Mouse (Mus musculus): ENCODE data around the gene F7. TPM values are rescaled to one million over a fixed set of nuclear protein-coding genes. Genes with fewer than 3 reads are reported as not detected.

Gene F7
- polyA plus RNA-seq, 1 experiment from 2014 or later, result 0.54 TPM

DNA sequence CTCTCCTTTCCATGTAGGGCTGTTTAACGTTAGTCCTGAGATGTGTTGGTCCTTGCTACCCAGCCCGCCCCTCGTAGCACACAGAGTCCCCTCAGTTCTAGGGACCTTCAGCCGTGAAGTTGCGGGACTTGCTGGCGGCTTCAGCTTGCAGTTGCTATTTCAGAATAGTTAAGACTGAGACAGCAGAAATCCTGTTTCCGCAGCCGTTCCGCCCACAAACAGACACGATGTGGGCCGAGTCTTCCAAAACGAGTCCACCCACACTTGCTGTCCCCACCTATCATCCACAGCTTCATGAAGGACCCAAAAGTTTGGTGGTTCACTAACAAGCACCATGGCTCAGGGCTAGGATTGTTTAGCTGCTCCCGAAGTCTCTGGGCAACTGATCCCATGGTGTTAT, 40.6 kb upstream of the F7 start:
- no peak overlapping the region for H3K4me3 ChIP-seq (replicated peaks; ENCODE audit: low read length)
- 87% methylated on average over 13 of the region's 13 CpGs for WGBS

DNA sequence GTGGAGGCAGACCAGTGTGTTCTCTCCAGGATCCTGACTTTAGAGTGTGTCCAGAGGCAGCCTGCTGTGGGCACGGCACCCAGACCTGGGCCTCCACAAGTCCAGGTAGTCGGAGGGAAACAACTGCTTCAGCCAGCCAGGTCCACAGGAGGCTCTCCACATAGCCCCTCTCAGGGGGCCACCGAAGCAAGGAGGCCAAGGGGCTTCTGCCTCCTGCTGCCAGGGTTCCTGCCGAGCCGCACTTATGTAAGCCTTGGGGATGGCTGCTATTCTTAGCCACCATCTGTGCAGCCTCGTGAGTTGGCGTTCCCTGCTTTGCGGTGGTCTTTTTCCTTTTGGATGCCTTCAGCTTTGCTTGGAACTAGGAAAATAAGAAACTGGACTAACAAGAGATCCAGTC, 38.3 kb upstream of the F7 start:
- Histone ChIP-seq H3K9me3 (replicated peaks; ENCODE audit: control insufficient read depth, low read length) (no peaks in the 10 kb centered on the region), H3K9ac (ENCODE audit: low read length) (no peak overlapping the region), H3K4me1 (ENCODE audit: control insufficient read depth, insufficient read depth, low read length) (no peaks in the 10 kb centered on the region), H3K27ac (ENCODE audit: low read length) (no peak overlapping the region), H3K4me2 (ENCODE audit: low read depth, low read length) (no peak overlapping the region), H3K4me3 (replicated peaks; ENCODE audit: low read length) (no peak overlapping the region), H3K27me3 (ENCODE audit: control insufficient read depth, insufficient read depth, low read length) (no peaks in the 10 kb centered on the region), H3K36me3 (ENCODE audit: control insufficient read depth, insufficient read depth, low read length) (no peaks in the 10 kb centered on the region)
- WGBS, result 81% methylated on average over 8 of the region's 8 CpGs
- ATAC-seq (ENCODE audit: insufficient read depth, low FRiP score), result no peak

More for the DNA sequence above, 40.6 kb upstream of the F7 start:
- Histone ChIP-seq H3K27ac (ENCODE audit: low read length) (no peak overlapping the region), H3K27me3 (ENCODE audit: control insufficient read depth, insufficient read depth, low read length) (no peaks in the 10 kb centered on the region), H3K4me2 (ENCODE audit: low read depth, low read length) (no peak overlapping the region), H3K9ac (ENCODE audit: low read length) (no peak overlapping the region), H3K36me3 (ENCODE audit: control insufficient read depth, insufficient read depth, low read length) (no peaks in the 10 kb centered on the region), H3K9me3 (replicated peaks; ENCODE audit: control insufficient read depth, low read length) (0 out of 2 replicates have a peak, but pooled peaks cover 2% of the 10 kb centered on the region), H3K4me1 (ENCODE audit: control insufficient read depth, insufficient read depth, low read length) (no peaks in the 10 kb centered on the region)
- no peak for ATAC-seq (ENCODE audit: insufficient read depth, low FRiP score)

DNA sequence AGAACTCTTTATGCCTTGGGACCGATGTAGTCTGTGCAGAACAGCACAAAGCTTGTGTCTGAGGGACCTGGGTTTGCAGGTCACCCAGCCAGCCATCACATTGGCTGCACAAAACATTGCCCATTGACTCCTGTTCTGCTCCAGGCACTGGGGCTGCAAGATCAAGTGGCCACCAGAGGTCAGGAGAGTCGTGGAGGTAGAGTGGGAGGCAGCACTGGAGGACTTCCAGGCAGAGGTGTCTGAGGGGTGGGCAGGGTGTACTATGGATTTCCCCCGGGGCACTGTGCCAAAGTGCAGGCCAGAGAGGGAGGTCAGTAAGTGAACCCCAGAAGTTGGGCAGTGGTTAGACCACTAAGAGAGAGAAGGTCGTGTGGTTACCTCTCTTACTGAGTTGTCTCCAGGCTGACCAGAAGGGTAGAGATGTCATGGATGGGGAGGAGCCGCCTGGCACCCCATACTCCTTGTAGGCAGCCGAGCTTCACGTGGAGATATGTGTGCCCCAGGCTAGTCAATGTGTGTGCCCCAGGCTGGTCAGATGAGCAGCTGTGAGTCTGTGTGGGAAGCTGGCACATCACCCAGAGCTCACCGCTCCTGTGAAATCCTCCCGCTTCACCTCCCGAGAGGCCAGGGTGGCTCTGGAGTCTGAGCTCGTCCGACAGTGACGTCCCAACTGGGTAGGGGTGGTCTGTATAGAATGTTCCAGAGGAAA, 37.0 kb upstream of the F7 start:
- H3K9me3 ChIP-seq (replicated peaks; ENCODE audit: control insufficient read depth, low read length), result no peaks in the 10 kb centered on the region

DNA sequence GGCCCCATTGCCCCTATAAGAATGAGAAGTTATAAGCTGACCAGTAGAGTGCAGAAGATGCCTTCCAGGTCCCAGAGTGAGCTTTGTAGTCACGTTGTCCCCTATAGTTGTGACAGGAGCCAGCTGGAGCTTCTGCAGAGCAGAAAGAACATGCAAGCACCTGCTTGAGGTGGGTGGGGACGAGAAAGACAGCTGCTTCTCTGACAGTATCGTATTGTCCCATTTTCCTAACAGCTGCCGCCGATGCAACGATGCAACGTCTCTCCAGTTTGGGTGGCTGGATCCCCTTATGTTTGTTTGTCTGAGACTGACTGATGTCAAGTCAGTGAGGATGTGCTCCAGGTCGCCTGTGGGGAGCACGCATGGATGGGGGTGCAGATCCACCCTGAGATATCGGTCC, 34.4 kb upstream of the F7 start:
- Histone ChIP-seq H3K4me2 (ENCODE audit: low read depth, low read length) (no peak overlapping the region), H3K36me3 (ENCODE audit: control insufficient read depth, insufficient read depth, low read length) (no peaks in the 10 kb centered on the region), H3K4me1 (ENCODE audit: control insufficient read depth, insufficient read depth, low read length) (no peaks in the 10 kb centered on the region), H3K27me3 (ENCODE audit: control insufficient read depth, insufficient read depth, low read length) (no peaks in the 10 kb centered on the region), H3K9me3 (replicated peaks; ENCODE audit: control insufficient read depth, low read length) (no peaks in the 10 kb centered on the region), H3K4me3 (replicated peaks; ENCODE audit: low read length) (no peak overlapping the region), H3K27ac (ENCODE audit: low read length) (no peak overlapping the region), H3K9ac (ENCODE audit: low read length) (no peak overlapping the region)
- WGBS, result 72% methylated on average over 10 of the region's 10 CpGs
- ATAC-seq (ENCODE audit: insufficient read depth, low FRiP score), result no peak

More for the DNA sequence above, 37.0 kb upstream of the F7 start:
- Histone ChIP-seq H3K9ac (ENCODE audit: low read length) (no peak overlapping the region), H3K4me2 (ENCODE audit: low read depth, low read length) (no peak overlapping the region), H3K4me3 (replicated peaks; ENCODE audit: low read length) (no peak overlapping the region), H3K4me1 (ENCODE audit: control insufficient read depth, insufficient read depth, low read length) (no peaks in the 10 kb centered on the region), H3K36me3 (ENCODE audit: control insufficient read depth, insufficient read depth, low read length) (no peaks in the 10 kb centered on the region), H3K27me3 (ENCODE audit: control insufficient read depth, insufficient read depth, low read length) (no peaks in the 10 kb centered on the region), H3K27ac (ENCODE audit: low read length) (no peak overlapping the region)
- no peak for ATAC-seq (ENCODE audit: insufficient read depth, low FRiP score)
- WGBS, result 69% methylated on average over 13 of the region's 13 CpGs

DNA sequence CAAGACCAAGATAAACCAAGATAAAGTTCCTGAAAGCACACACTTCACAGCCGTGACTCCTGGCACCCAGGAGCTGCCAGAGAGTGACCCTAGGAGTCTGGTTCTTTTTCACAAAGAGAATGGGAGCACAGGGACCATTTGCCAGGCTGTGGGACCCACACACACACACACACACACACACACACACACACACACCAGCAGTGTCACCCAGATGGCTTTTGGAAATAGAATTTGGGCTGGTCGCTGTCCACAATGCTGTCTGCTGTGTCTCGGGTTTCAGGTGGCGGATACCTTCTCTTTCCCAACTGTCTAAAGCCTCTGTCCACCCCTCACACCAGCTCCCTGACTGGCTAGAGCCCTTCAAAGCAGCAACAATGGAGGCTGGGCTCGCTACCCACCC, 31.4 kb upstream of the F7 start:
- Histone ChIP-seq H3K36me3 (ENCODE audit: control insufficient read depth, insufficient read depth, low read length) (no peaks in the 10 kb centered on the region), H3K4me1 (ENCODE audit: control insufficient read depth, insufficient read depth, low read length) (peaks cover 4% of the 10 kb centered on the region; the same call in 1 of the 2 replicates), H3K9me3 (replicated peaks; ENCODE audit: control insufficient read depth, low read length) (no peaks in the 10 kb centered on the region), H3K9ac (ENCODE audit: low read length) (no peak overlapping the region), H3K4me3 (replicated peaks; ENCODE audit: low read length) (no peak overlapping the region), H3K27ac (ENCODE audit: low read length) (no peak overlapping the region), H3K4me2 (ENCODE audit: low read depth, low read length) (no peak overlapping the region), H3K27me3 (ENCODE audit: control insufficient read depth, insufficient read depth, low read length) (no peaks in the 10 kb centered on the region)
- no peak for ATAC-seq (ENCODE audit: insufficient read depth, low FRiP score)
- WGBS, result 81% methylated on average over 5 of the region's 5 CpGs

DNA sequence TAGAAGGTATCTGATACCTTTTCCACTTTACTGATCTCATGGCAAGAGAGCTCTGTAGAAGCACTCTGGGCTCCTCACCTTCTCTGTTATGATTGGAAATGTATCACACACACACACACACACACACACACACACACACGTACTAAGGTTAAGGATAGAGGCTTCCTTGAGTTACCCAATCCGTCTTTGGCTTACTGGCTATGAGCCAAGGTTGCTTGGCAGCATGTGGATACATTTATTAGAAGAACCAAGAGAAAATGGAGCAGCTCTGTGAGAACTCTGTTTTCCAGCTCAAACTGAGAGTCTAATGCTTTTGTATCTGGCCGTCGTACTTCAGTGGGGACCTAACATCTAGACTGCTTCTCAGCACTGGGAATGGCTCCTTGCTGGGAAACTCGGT, 30.4 kb upstream of the F7 start:
- Histone ChIP-seq H3K9me3 (replicated peaks; ENCODE audit: control insufficient read depth, low read length) (no peaks in the 10 kb centered on the region), H3K27ac (ENCODE audit: low read length) (no peak overlapping the region), H3K4me1 (ENCODE audit: control insufficient read depth, insufficient read depth, low read length) (peaks cover 4% of the 10 kb centered on the region; the same call in 1 of the 2 replicates), H3K4me3 (replicated peaks; ENCODE audit: low read length) (no peak overlapping the region), H3K9ac (ENCODE audit: low read length) (no peak overlapping the region), H3K4me2 (ENCODE audit: low read depth, low read length) (no peak overlapping the region), H3K36me3 (ENCODE audit: control insufficient read depth, insufficient read depth, low read length) (no peaks in the 10 kb centered on the region), H3K27me3 (ENCODE audit: control insufficient read depth, insufficient read depth, low read length) (no peaks in the 10 kb centered on the region)
- 49% methylated on average over 5 of the region's 5 CpGs for whole genome bisulfite sequencing
- ATAC-seq (ENCODE audit: insufficient read depth, low FRiP score), result no peak

DNA sequence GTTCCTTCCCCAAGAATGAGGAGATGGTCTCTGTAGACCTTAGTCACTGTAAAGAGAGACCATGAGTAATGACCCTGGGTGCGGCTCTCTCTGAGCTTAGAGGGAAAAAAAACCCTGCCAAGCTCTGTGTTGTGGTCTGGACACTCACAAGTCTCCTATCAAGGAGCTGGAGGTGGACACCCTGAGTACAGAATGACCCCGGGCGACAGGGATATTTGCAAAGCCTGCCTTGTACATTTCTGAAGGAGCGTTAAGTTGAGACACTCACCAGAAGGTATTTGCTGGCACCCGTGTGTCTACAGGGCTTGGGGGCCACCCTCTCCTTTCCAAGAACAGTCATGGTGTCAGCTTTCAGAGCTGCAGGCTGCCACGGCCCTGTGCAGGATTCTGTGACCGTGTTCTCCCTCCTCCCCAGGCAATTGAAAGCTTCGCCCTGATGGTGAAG, 29.0 kb upstream of the F7 start:
- Histone ChIP-seq H3K36me3 (ENCODE audit: control insufficient read depth, insufficient read depth, low read length) (no peaks in the 10 kb centered on the region), H3K9ac (ENCODE audit: low read length) (peak overlapping the region; percentile 32; the same call in 1 of the 2 replicates), H3K27me3 (ENCODE audit: control insufficient read depth, insufficient read depth, low read length) (no peaks in the 10 kb centered on the region), H3K4me3 (replicated peaks; ENCODE audit: low read length) (no peak overlapping the region), H3K27ac (ENCODE audit: low read length) (peak overlapping the region; percentile 58), H3K4me2 (ENCODE audit: low read depth, low read length) (no peak overlapping the region), H3K4me1 (ENCODE audit: control insufficient read depth, insufficient read depth, low read length) (peaks cover 4% of the 10 kb centered on the region; the same call in 1 of the 2 replicates), H3K9me3 (replicated peaks; ENCODE audit: control insufficient read depth, low read length) (no peaks in the 10 kb centered on the region)
- peak; percentile 45; the same call in 1 of the 2 replicates for ATAC-seq (ENCODE audit: insufficient read depth, low FRiP score)
- 40% methylated on average over 8 of the region's 8 CpGs for WGBS

DNA sequence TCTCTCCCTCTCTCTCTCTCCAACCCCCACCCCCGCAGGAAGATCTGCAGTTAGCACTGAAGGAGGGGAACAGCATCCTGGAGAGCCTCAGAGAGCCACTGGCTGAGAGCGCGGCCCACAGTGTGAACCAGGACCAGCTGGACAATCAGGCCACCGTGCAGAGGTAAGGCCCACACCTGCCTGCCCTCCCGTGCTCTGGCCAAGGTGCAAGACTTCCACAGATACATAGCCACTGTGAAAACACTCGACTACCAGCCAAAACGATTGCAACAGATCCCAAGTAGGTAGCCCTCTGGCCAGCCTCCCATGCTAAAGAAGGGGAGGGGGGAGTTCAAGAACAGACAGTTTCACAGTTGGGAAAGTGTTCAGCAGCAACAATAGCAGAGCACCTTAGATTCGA, 27.5 kb upstream of the F7 start:
- no peak for ATAC-seq (ENCODE audit: insufficient read depth, low FRiP score)
- WGBS, result 59% methylated on average over 8 of the region's 8 CpGs
- no peaks in the 10 kb centered on the region for H3K36me3 ChIP-seq (ENCODE audit: control insufficient read depth, insufficient read depth, low read length)

DNA sequence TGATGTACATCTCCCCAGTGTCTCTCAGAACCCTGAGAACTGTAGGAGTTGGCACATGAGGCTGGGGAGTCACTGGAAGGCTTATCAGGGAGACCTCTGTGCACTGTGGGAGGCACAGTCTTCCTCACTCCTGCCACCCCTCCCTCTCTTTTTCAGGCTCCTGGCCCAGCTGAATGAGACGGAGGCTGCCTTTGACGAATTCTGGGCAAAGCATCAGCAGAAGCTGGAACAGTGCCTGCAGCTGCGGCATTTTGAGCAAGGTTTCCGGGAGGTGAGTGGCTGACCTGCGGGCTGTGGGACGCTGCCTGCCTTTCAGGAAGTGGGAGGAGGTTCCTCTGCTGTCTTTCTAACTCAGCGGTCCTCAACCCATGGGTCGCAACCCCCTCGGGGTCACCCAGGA, 26.0 kb upstream of the F7 start:
- peaks cover 4% of the 10 kb centered on the region; the same call in 1 of the 2 replicates for H3K4me1 ChIP-seq (ENCODE audit: control insufficient read depth, insufficient read depth, low read length)
- no peaks in the 10 kb centered on the region for H3K36me3 ChIP-seq (ENCODE audit: control insufficient read depth, insufficient read depth, low read length)
- no peak overlapping the region for H3K4me2 ChIP-seq (ENCODE audit: low read depth, low read length)
- H3K9me3 ChIP-seq (replicated peaks; ENCODE audit: control insufficient read depth, low read length), result no peaks in the 10 kb centered on the region
- no peak overlapping the region for H3K27ac ChIP-seq (ENCODE audit: low read length)
- no peaks in the 10 kb centered on the region for H3K27me3 ChIP-seq (ENCODE audit: control insufficient read depth, insufficient read depth, low read length)
- no peak for ATAC-seq (ENCODE audit: insufficient read depth, low FRiP score)
- no peak overlapping the region for H3K4me3 ChIP-seq (replicated peaks; ENCODE audit: low read length)
- WGBS, result 70% methylated on average over 9 of the region's 9 CpGs
- no peak overlapping the region for H3K9ac ChIP-seq (ENCODE audit: low read length)

More for the DNA sequence above, 27.5 kb upstream of the F7 start:
- H3K27ac ChIP-seq (ENCODE audit: low read length), result no peak overlapping the region
- no peaks in the 10 kb centered on the region for H3K9me3 ChIP-seq (replicated peaks; ENCODE audit: control insufficient read depth, low read length)
- H3K27me3 ChIP-seq (ENCODE audit: control insufficient read depth, insufficient read depth, low read length), result no peaks in the 10 kb centered on the region
- H3K4me2 ChIP-seq (ENCODE audit: low read depth, low read length), result no peak overlapping the region
- H3K9ac ChIP-seq (ENCODE audit: low read length), result no peak overlapping the region
- H3K4me1 ChIP-seq (ENCODE audit: control insufficient read depth, insufficient read depth, low read length), result peaks cover 4% of the 10 kb centered on the region; the same call in 1 of the 2 replicates
- no peak overlapping the region for H3K4me3 ChIP-seq (replicated peaks; ENCODE audit: low read length)
